Mouse (Mus musculus) left cerebral cortex, postnatal 14 days (tissue): ENCODE measurements around the gene Zfp65. TPM values are rescaled to one million over a fixed set of nuclear protein-coding genes. Genes with fewer than 3 reads are reported as not detected.

Experiments used
- total RNA-seq, 2 experiments: library from RNA; stranded (reverse); gene quantifications; 2 replicates each; pipeline ENCODE4 v1.2.3; 2021

Gene Zfp65
- total RNA-seq, 2 experiments from 2014 or later, result 13.2 to 13.7 TPM

Other genes with a start within 250 kb of the Zfp65 start
- 10 to 100 TPM; 14.5 to 15.9 TPM for gene Zfp874b, start 244.9 kb downstream of the Zfp65 start, total RNA-seq
- 1 to 10 TPM; 6.3 to 8.7 TPM for gene Zfp58, start 228.6 kb downstream of the Zfp65 start, total RNA-seq
- under 1 TPM in 1 of 2 experiments, not detected in 1; 0.40 TPM for gene Gm26965, start 203.0 kb downstream of the Zfp65 start, total RNA-seq
- 10 to 100 TPM; 23.0 to 24.8 TPM for gene Zfp87, start 203.0 kb downstream of the Zfp65 start, total RNA-seq
- gene Zfp748, start 175.3 kb downstream of the Zfp65 start, total RNA-seq, result 1 to 10 TPM; 9.3 to 9.8 TPM
- gene Zfp729b, start 119.5 kb downstream of the Zfp65 start, total RNA-seq, result 1 to 10 TPM; 8.7 to 9.2 TPM
- 1 to 10 TPM; 1.1 TPM for gene Gm49345, start 91.4 kb downstream of the Zfp65 start, total RNA-seq
- gene Zfp729a, start 91.4 kb downstream of the Zfp65 start, total RNA-seq, result 1 to 10 TPM; 7.2 to 9.8 TPM
- gene Zfp738, start 42.1 kb downstream of the Zfp65 start, total RNA-seq, result 10 to 100 TPM; 23.5 to 24.2 TPM
- gene Zfp85, start 26.1 kb upstream of the Zfp65 start, total RNA-seq, result 1 to 10 TPM; 5.0 to 5.8 TPM
- gene Zfp493, start 50.5 kb upstream of the Zfp65 start, total RNA-seq, result 1 to 10 TPM; 3.6 to 5.5 TPM
- gene Zfp273, start 84.6 kb upstream of the Zfp65 start, total RNA-seq, result 1 to 10 TPM; 5.8 to 7.2 TPM
- 10 to 100 TPM in 1 of 2 experiments, 1 to 10 TPM in 1; 7.0 to 10.2 TPM for gene Gm10037, start 101.9 kb upstream of the Zfp65 start, total RNA-seq
- gene BC048507, start 134.2 kb upstream of the Zfp65 start, total RNA-seq, result not detected